Mouse (Mus musculus) R1 (cell line): Measurements from ENCODE around the gene Zfp13.
"Not testable (repeated sequence)": the region's sequence is repeated elsewhere in the genome, so short reads cannot be mapped to it uniquely, and the experiment has no call there.

Experiments
- DNase-seq: peaks from one replicate; pipeline ENCODE4 v3.0.0-alpha.2; 2018; ENCODE audit warnings: low read depth, low spot score

Gene Zfp13

GRCm38 (mm10) chr17:23533591-23534490, 65.4 kb downstream of the Zfp13 start:
- peak; percentile 61 for DNase-seq

GRCm38 (mm10) chr17:23531408-23531807, 67.9 kb downstream of the Zfp13 start:
- DNase-seq: not testable (repeated sequence)
